Mouse (Mus musculus): ENCODE data around the gene Slc22a12. TPM values are rescaled to one million over a fixed set of nuclear protein-coding genes. Genes with fewer than 3 reads are reported as not detected.

Gene Slc22a12
- polyA plus RNA-seq, 1 experiment, result not detected

GRCm38 (mm10) chr19:6516153-6516552 is 26.7 kb downstream of the Slc22a12 start:
- Histone ChIP-seq H3K27me3 (ENCODE audit: control insufficient read depth, insufficient read depth, insufficient read length) (peaks cover 59% of the 10 kb centered on the region), H3K36me3 (ENCODE audit: control insufficient read depth, insufficient read depth) (no peaks in the 10 kb centered on the region), H3K4me3 (ENCODE audit: insufficient read depth, poor library complexity, severe bottlenecking) (no peak overlapping the region), H3K79me3 (ENCODE audit: low read depth) (no peaks in the 10 kb centered on the region), H3ac (ENCODE audit: control insufficient read depth, insufficient read length, low read depth) (no peak overlapping the region), H3K79me2 (ENCODE audit: control insufficient read depth, insufficient read depth) (no peaks in the 10 kb centered on the region)
- TF ChIP-seq MYOG (IDR thresholded peaks at IDR 0.05; ENCODE audit: control insufficient read depth, extremely low read depth, insufficient read length), result no peak

GRCm38 (mm10) chr19:6515448-6515847 is 27.4 kb downstream of the Slc22a12 start:
- TF ChIP-seq CTCF (IDR thresholded peaks at IDR 0.05; ENCODE audit: control insufficient read depth, insufficient read depth, insufficient read length), result no peak
- no peak for TF ChIP-seq USF1 (IDR thresholded peaks at IDR 0.05; ENCODE audit: low read depth)
- no peak for TF ChIP-seq MYOG (IDR thresholded peaks at IDR 0.05; ENCODE audit: control insufficient read depth, extremely low read depth, insufficient read length)
- no peak for TF ChIP-seq MAX (IDR thresholded peaks at IDR 0.05)
- Histone ChIP-seq H3K27me3 (ENCODE audit: control insufficient read depth, insufficient read depth, insufficient read length) (peaks cover 63% of the 10 kb centered on the region), H3K79me3 (ENCODE audit: low read depth) (no peaks in the 10 kb centered on the region), H3K4me3 (ENCODE audit: insufficient read depth, poor library complexity, severe bottlenecking) (no peak overlapping the region), H3K36me3 (ENCODE audit: control insufficient read depth, insufficient read depth) (no peaks in the 10 kb centered on the region), H3K79me2 (ENCODE audit: control insufficient read depth, insufficient read depth) (no peaks in the 10 kb centered on the region), H3ac (ENCODE audit: control insufficient read depth, insufficient read length, low read depth) (no peak overlapping the region)

- Histone ChIP-seq H3K79me3 (ENCODE audit: low read depth) (no peaks in the 10 kb centered on the region), H3K27me3 (ENCODE audit: control insufficient read depth, insufficient read depth, insufficient read length) (peaks cover 64% of the 10 kb centered on the region), H3ac (ENCODE audit: control insufficient read depth, insufficient read length, low read depth) (no peak overlapping the region), H3K79me2 (ENCODE audit: control insufficient read depth, insufficient read depth) (no peaks in the 10 kb centered on the region), H3K36me3 (ENCODE audit: control insufficient read depth, insufficient read depth) (no peaks in the 10 kb centered on the region), H3K4me3 (ENCODE audit: insufficient read depth, poor library complexity, severe bottlenecking) (no peak overlapping the region)
- TF ChIP-seq MAX (IDR thresholded peaks at IDR 0.05) (no peak), MYOG (IDR thresholded peaks at IDR 0.05; ENCODE audit: control insufficient read depth, extremely low read depth, insufficient read length) (no peak), CTCF (IDR thresholded peaks at IDR 0.05; ENCODE audit: control insufficient read depth, insufficient read depth, insufficient read length) (no peak)
Measured at GRCm38 (mm10) chr19:6514940-6515339, 27.9 kb downstream of the Slc22a12 start.

- Histone ChIP-seq H3K4me3 (ENCODE audit: insufficient read depth, poor library complexity, severe bottlenecking) (no peak overlapping the region), H3K79me3 (ENCODE audit: low read depth) (no peaks in the 10 kb centered on the region), H3K27me3 (ENCODE audit: control insufficient read depth, insufficient read depth, insufficient read length) (peaks cover 70% of the 10 kb centered on the region), H3K36me3 (ENCODE audit: control insufficient read depth, insufficient read depth) (no peaks in the 10 kb centered on the region), H3ac (ENCODE audit: control insufficient read depth, insufficient read length, low read depth) (no peak overlapping the region), H3K79me2 (ENCODE audit: control insufficient read depth, insufficient read depth) (no peaks in the 10 kb centered on the region)
- TF ChIP-seq USF1 (IDR thresholded peaks at IDR 0.05; ENCODE audit: low read depth) (no peak), MAX (IDR thresholded peaks at IDR 0.05) (no peak)
Measured at GRCm38 (mm10) chr19:6513389-6514139, 29.3 kb downstream of the Slc22a12 start.

- Histone ChIP-seq H3K79me3 (ENCODE audit: low read depth) (no peaks in the 10 kb centered on the region), H3K79me2 (ENCODE audit: control insufficient read depth, insufficient read depth) (no peaks in the 10 kb centered on the region), H3K36me3 (ENCODE audit: control insufficient read depth, insufficient read depth) (no peaks in the 10 kb centered on the region), H3K27me3 (ENCODE audit: control insufficient read depth, insufficient read depth, insufficient read length) (peaks cover 75% of the 10 kb centered on the region), H3K4me3 (ENCODE audit: insufficient read depth, poor library complexity, severe bottlenecking) (no peak overlapping the region), H3ac (ENCODE audit: control insufficient read depth, insufficient read length, low read depth) (no peak overlapping the region)
- TF ChIP-seq MYOD1 (IDR thresholded peaks at IDR 0.05; ENCODE audit: control insufficient read depth, insufficient read length, low read depth) (no peak), CTCF (IDR thresholded peaks at IDR 0.05; ENCODE audit: control insufficient read depth, insufficient read depth, insufficient read length) (no peak), MAX (IDR thresholded peaks at IDR 0.05) (no peak), CEBPB (IDR thresholded peaks at IDR 0.05; ENCODE audit: low read depth) (no peak), USF1 (IDR thresholded peaks at IDR 0.05; ENCODE audit: low read depth) (no peak), FOSL1 (IDR thresholded peaks at IDR 0.05; ENCODE audit: insufficient read depth, low read length, poor library complexity, severe bottlenecking) (no peak), MYOG (IDR thresholded peaks at IDR 0.05; ENCODE audit: control insufficient read depth, extremely low read depth, insufficient read length) (no peak)
Measured at GRCm38 (mm10) chr19:6510546-6510945, 32.3 kb downstream of the Slc22a12 start.

- H3K27me3 ChIP-seq (ENCODE audit: control insufficient read depth, insufficient read depth, insufficient read length), result peaks cover 73% of the 10 kb centered on the region
- TF ChIP-seq MYOG (IDR thresholded peaks at IDR 0.05; ENCODE audit: control insufficient read depth, extremely low read depth, insufficient read length), result no peak
- TF ChIP-seq FOSL1 (IDR thresholded peaks at IDR 0.05; ENCODE audit: insufficient read depth, low read length, poor library complexity, severe bottlenecking), result no peak
- no peak for TF ChIP-seq MAX (IDR thresholded peaks at IDR 0.05)
- TF ChIP-seq CEBPB (IDR thresholded peaks at IDR 0.05; ENCODE audit: low read depth), result no peak
- no peak for TF ChIP-seq CTCF (IDR thresholded peaks at IDR 0.05; ENCODE audit: control insufficient read depth, insufficient read depth, insufficient read length)
- no peak for TF ChIP-seq USF1 (IDR thresholded peaks at IDR 0.05; ENCODE audit: low read depth)
- no peak for TF ChIP-seq MYOD1 (IDR thresholded peaks at IDR 0.05; ENCODE audit: control insufficient read depth, insufficient read length, low read depth)
- no peaks in the 10 kb centered on the region for H3K79me3 ChIP-seq (ENCODE audit: low read depth)
- H3K36me3 ChIP-seq (ENCODE audit: control insufficient read depth, insufficient read depth), result no peaks in the 10 kb centered on the region
- no peak overlapping the region for H3K4me3 ChIP-seq (ENCODE audit: insufficient read depth, poor library complexity, severe bottlenecking)
- H3ac ChIP-seq (ENCODE audit: control insufficient read depth, insufficient read length, low read depth), result no peak overlapping the region
- no peaks in the 10 kb centered on the region for H3K79me2 ChIP-seq (ENCODE audit: control insufficient read depth, insufficient read depth)
Measured at GRCm38 (mm10) chr19:6509881-6510280, 33.0 kb downstream of the Slc22a12 start.

Data from C2C12 (cell line).